19 mouse cellular contexts compared by ENCODE assay signal in genomic region chr6:8465985-8466384, GRCm38 (mm10).
"Had no signal": no experiment of that assay in that cellular context is flagged by ENCODE, and none has a peak within 500 bp of the region (broad histone marks: within the 10 kb centered on the region; RNA-seq: fewer than 3 reads in every experiment).

No protein-coding gene starts in this region.

- H3K9ac ChIP-seq: limb, embryonic 13.5 days; liver, embryonic 12.5 days; liver, embryonic 15.5 days; midbrain, embryonic 12.5 days; midbrain, embryonic 15.5 days; neural tube, embryonic 13.5 days had no signal

- H3K4me1 ChIP-seq: liver, embryonic 12.5 days; liver, embryonic 15.5 days; neural tube, embryonic 13.5 days had no signal

- H3K4me2 ChIP-seq: limb, embryonic 13.5 days; liver, embryonic 12.5 days; liver, embryonic 15.5 days; midbrain, embryonic 12.5 days; midbrain, embryonic 15.5 days; neural tube, embryonic 13.5 days had no signal

- H3K27ac ChIP-seq: kidney, postnatal 0 days; left cerebral cortex, adult 2 months; limb, embryonic 13.5 days; liver, embryonic 12.5 days; liver, embryonic 15.5 days; midbrain, embryonic 12.5 days; midbrain, embryonic 15.5 days; neural tube, embryonic 13.5 days had no signal

- H3K27me3 ChIP-seq: limb, embryonic 13.5 days; liver, embryonic 12.5 days; midbrain, embryonic 15.5 days; neural tube, embryonic 13.5 days had no signal

- H3K36me3 ChIP-seq: limb, embryonic 13.5 days; liver, embryonic 12.5 days; liver, embryonic 15.5 days; midbrain, embryonic 12.5 days; midbrain, embryonic 15.5 days; neural tube, embryonic 13.5 days had no signal

- H3K4me3 ChIP-seq: left cerebral cortex, adult 2 months; limb, embryonic 13.5 days; liver, embryonic 12.5 days; liver, embryonic 15.5 days; midbrain, embryonic 12.5 days; midbrain, embryonic 15.5 days; myocyte; neural tube, embryonic 13.5 days had no signal

- DNase-seq: kidney, adult 2 months; kidney, postnatal 36 days; layer of hippocampus, postnatal 36 days; liver; lung, adult 18-20 months; lung, postnatal 36 days; retina, postnatal 1 day; right cerebral cortex, postnatal 25 days; thymus, postnatal 25 days had no signal

- H3K9me3 ChIP-seq: limb, embryonic 13.5 days; liver, embryonic 12.5 days; liver, embryonic 15.5 days; midbrain, embryonic 12.5 days; midbrain, embryonic 15.5 days; neural tube, embryonic 13.5 days had no signal

- ATAC-seq: liver, embryonic 12.5 days; lung, postnatal 0 days; midbrain, embryonic 15.5 days had no signal
